Mouse (Mus musculus) megakaryocyte, adult 5-6 weeks (primary cell): ENCODE results near the gene Kcnj14. TPM values are rescaled to one million over a fixed set of nuclear protein-coding genes. Genes with fewer than 3 reads are reported as not detected.

Experiments
- ATAC-seq: 2 replicates; pipeline ENCODE4 v1.8.0; 2016; ENCODE audit warnings: mild to moderate bottlenecking, inconsistent platforms; ENCODE audit not compliant: poor library complexity, severe bottlenecking
- total RNA-seq, 2 experiments: library from RNA; stranded (forward) in 1 of 2; stranded (reverse) in 1 of 2; fragments of 153-499, 151-499 nt in 1 of 2; fragments of 221-1000, 200-1000 nt in 1 of 2; gene quantifications; 2 replicates each; pipeline versions ENCODE4 v1.2.3 to v1.2.4; 2015 to 2017

Kcnj14 gene
- total RNA-seq (2015) (not detected in 2 replicates), total RNA-seq (2017) (0.16 TPM in 1 of 2 replicates, not detected in the other)

GRCm38 (mm10) chr7:45824598-45824997 lies at the start of gene Kcnj14:
TSS of gene Kcnj14 (minus strand) at chr7:45824782.
- ATAC-seq = no peak

- peak; percentile 61 for ATAC-seq
These were observed 48.7 kb upstream of the Kcnj14 start for GRCm38 (mm10) chr7:45873061-45873947.

- ATAC-seq = peak; percentile 92
These were observed 48.0 kb upstream of the Kcnj14 start, which contains the start of gene Kdelr1 for GRCm38 (mm10) chr7:45872624-45873023. TSS of gene Kdelr1 (plus strand) at chr7:45872772.

GRCm38 (mm10) chr7:45870282-45871058 lies 45.9 kb upstream of the Kcnj14 start:
- ATAC-seq = no peak

- no peak for ATAC-seq
These were observed 45.2 kb upstream of the Kcnj14 start for GRCm38 (mm10) chr7:45869787-45870186.

GRCm38 (mm10) chr7:45869107-45869670 lies 44.6 kb upstream of the Kcnj14 start:
- no peak for ATAC-seq

- ATAC-seq = no peak
These were observed 43.3 kb upstream of the Kcnj14 start for GRCm38 (mm10) chr7:45867871-45868270.

- ATAC-seq = peak; percentile 94
These were observed 41.6 kb upstream of the Kcnj14 start for GRCm38 (mm10) chr7:45865925-45866910.

GRCm38 (mm10) chr7:45864435-45864834 lies 39.9 kb upstream of the Kcnj14 start:
- no peak for ATAC-seq

GRCm38 (mm10) chr7:45862804-45863203 lies 38.2 kb upstream of the Kcnj14 start:
- no peak for ATAC-seq

GRCm38 (mm10) chr7:45859008-45859407 lies 34.4 kb upstream of the Kcnj14 start:
- ATAC-seq = no peak

GRCm38 (mm10) chr7:45856950-45857901 lies 32.6 kb upstream of the Kcnj14 start:
- no peak for ATAC-seq

- no peak for ATAC-seq
These were observed 28.5 kb upstream of the Kcnj14 start for GRCm38 (mm10) chr7:45853089-45853488.

- no peak for ATAC-seq
These were observed 26.1 kb upstream of the Kcnj14 start for GRCm38 (mm10) chr7:45850661-45851060.

GRCm38 (mm10) chr7:45848447-45849027 lies 24.0 kb upstream of the Kcnj14 start:
- ATAC-seq = no peak

- no peak for ATAC-seq
These were observed 18.6 kb upstream of the Kcnj14 start for GRCm38 (mm10) chr7:45842950-45843744.

- ATAC-seq = no peak
These were observed 9.3 kb upstream of the Kcnj14 start for GRCm38 (mm10) chr7:45833924-45834323.
